Mouse (Mus musculus) liver, embryonic 11.5 days (tissue): ENCODE measurements around the gene Ccdc60. TPM values are rescaled to one million over a fixed set of nuclear protein-coding genes. Genes with fewer than 3 reads are reported as not detected.

Experiments
- ATAC-seq: fragments of 200-750 bp; cut with Nextera tagmentation; replicated peaks from 2 replicates; pipeline ENCODE4 v1.8.0; 2017; ENCODE audit warnings: moderate number of reproducible peaks, mild to moderate bottlenecking, moderate TSS enrichment, moderate library complexity; ENCODE audit not compliant: low FRiP score
- DNase-seq: peaks from one replicate; pipeline ENCODE4 v3.0.0-alpha.2; 2017; ENCODE audit warnings: low spot score
- H3K27ac ChIP-seq: fragments of 300-500 bp; sonication (generic); 2 replicates; pipeline ENCODE4 v1.5.1; 2014; ENCODE audit warnings: mild to moderate bottlenecking, low read depth, low read length, control low read depth
- H3K27me3 ChIP-seq: fragments of 300-500 bp; sonication (generic); replicated peaks from 2 replicates; pipeline ENCODE4 v1.6.1; 2014; ENCODE audit warnings: low read length, mixed read lengths; ENCODE audit not compliant: control insufficient read depth, insufficient read depth
- H3K36me3 ChIP-seq: fragments of 300-500 bp; sonication (generic); 2 replicates; pipeline ENCODE4 v1.6.1; 2014; ENCODE audit warnings: mild to moderate bottlenecking, low read length, moderate library complexity, mixed read lengths; ENCODE audit not compliant: control insufficient read depth, insufficient read depth
- H3K4me1 ChIP-seq: fragments of 300-500 bp; sonication (generic); replicated peaks from 2 replicates; pipeline ENCODE4 v1.6.1; 2014; ENCODE audit warnings: low read length, mixed read lengths; ENCODE audit not compliant: control insufficient read depth, insufficient read depth
- H3K4me2 ChIP-seq: fragments of 300-500 bp; sonication (generic); 2 replicates; pipeline ENCODE4 v1.6.1; 2014; ENCODE audit warnings: mild to moderate bottlenecking, control low read depth, moderate library complexity
- H3K4me3 ChIP-seq: fragments of 300-500 bp; sonication (generic); 2 replicates; pipeline ENCODE4 v1.5.1; 2014; ENCODE audit warnings: low read depth, low read length, control low read depth
- H3K9ac ChIP-seq: fragments of 300-500 bp; sonication (generic); 2 replicates; pipeline ENCODE4 v1.6.1; 2014; ENCODE audit warnings: low read depth, low read length, control low read depth
- H3K9me3 ChIP-seq: fragments of 300-500 bp; sonication (generic); 2 replicates; pipeline ENCODE4 v1.6.1; 2016; ENCODE audit warnings: low read length, inconsistent platforms, mixed read lengths; ENCODE audit not compliant: control insufficient read depth
- WGBS: fragments of 180-500 bp; shearing (Covaris S2); extraction: QIAGEN DNeasy Blood & Tissue Kit; methylation state at CpG from one replicate; pipeline ENCODE4 v1.1.7; 2014; 5-methylcytosine and 5-hydroxymethylcytosine counted together
- polyA plus RNA-seq: library from polyadenylated mRNA; unstranded; fragments of >200 nt; fragmentation: Nextera tagmentation; extraction: Ambion mirVana; gene quantifications from 2 replicates; pipeline ENCODE4 v1.2.1, GENCODE M21; 2014

Gene Ccdc60
- polyA plus RNA-seq, 1 experiment from 2014 or later = 0.25 TPM

GRCm38 (mm10) chr5:116082241-116082900 lies 206.4 kb downstream of the Ccdc60 start:
- Histone ChIP-seq H3K9ac (no peak overlapping the region), H3K36me3 (no peaks in the 10 kb centered on the region), H3K4me1 (no peaks in the 10 kb centered on the region), H3K27me3 (peaks cover 16% of the 10 kb centered on the region), H3K9me3 (no peaks in the 10 kb centered on the region), H3K27ac (no peak overlapping the region), H3K4me3 (no peak overlapping the region), H3K4me2 (no peak overlapping the region)
- 35% methylated on average over 17 of the region's 17 CpGs for WGBS
- DNase-seq = no peak
- no peak for ATAC-seq

- DNase-seq = no peak
- Histone ChIP-seq H3K4me3 (no peak overlapping the region), H3K4me2 (no peak overlapping the region), H3K27me3 (peaks cover 16% of the 10 kb centered on the region), H3K27ac (no peak overlapping the region), H3K9me3 (no peaks in the 10 kb centered on the region), H3K36me3 (no peaks in the 10 kb centered on the region), H3K9ac (no peak overlapping the region), H3K4me1 (no peaks in the 10 kb centered on the region)
- 73% methylated on average over 7 of the region's 7 CpGs for WGBS
- no peak for ATAC-seq
Measured at GRCm38 (mm10) chr5:116081616-116082015, 207.2 kb downstream of the Ccdc60 start.

- no peak overlapping the region for H3K4me3 ChIP-seq
- no peak for ATAC-seq
- no peaks in the 10 kb centered on the region for H3K9me3 ChIP-seq
- no peak overlapping the region for H3K4me2 ChIP-seq
- DNase-seq = no peak
- H3K36me3 ChIP-seq = no peaks in the 10 kb centered on the region
- H3K9ac ChIP-seq = no peak overlapping the region
- H3K27ac ChIP-seq = no peak overlapping the region
- peaks cover 16% of the 10 kb centered on the region for H3K27me3 ChIP-seq
- no peaks in the 10 kb centered on the region for H3K4me1 ChIP-seq
- WGBS = 23% methylated on average over 6 of the region's 6 CpGs
Measured at GRCm38 (mm10) chr5:116080736-116081135, 208.0 kb downstream of the Ccdc60 start.

Other genes with a start within 250 kb of the Ccdc60 start
- gene Tmem233, start 205.7 kb downstream of the Ccdc60 start, polyA plus RNA-seq = not detected in 2 replicates
- 2.6 and 3.5 TPM in 2 replicates for gene Hspb8, start 133.9 kb upstream of the Ccdc60 start, polyA plus RNA-seq